In the genomic region with DNA sequence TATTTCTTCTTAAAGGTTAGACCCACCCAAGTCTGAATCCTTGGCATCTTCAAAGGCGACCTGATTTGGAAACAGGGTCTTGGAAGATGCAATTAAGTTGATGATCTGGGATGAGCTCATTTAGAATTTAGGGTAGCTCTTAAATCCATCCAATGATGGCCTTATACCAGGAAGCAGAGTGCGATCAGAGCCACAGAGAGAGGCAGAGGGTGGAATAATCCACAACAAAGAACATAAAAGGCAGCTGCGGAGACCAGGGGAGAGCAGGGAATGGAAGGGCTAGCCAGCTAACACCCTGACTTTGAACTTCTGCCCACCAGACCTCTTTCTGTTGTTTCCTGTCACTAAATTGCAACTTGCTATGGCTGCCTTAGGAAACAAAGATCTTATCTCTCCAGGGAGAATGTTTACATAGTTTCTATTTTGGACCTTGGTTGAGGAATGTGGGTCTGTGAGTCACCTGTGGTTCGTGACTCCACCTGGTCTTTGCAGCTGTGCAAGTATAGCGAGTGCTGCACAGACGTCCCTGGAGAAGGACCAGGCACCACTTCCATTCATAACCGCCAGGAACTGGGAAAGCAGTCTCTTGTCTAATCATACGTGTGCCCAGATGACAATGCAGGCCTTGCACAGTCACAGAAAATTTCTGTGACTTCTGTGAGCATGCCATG, we compare ENCODE assay signal across 15 mouse cellular contexts.
DNase-seq lines count a peak whose midpoint lies in the region; ATAC-seq and TF ChIP-seq lines count a peak whose summit lies in the region.
"Had no signal": no experiment of that assay in that cellular context is flagged by ENCODE, and none has a peak within 500 bp of the region (broad histone marks: within the 10 kb centered on the region; RNA-seq: fewer than 3 reads in every experiment).

No protein-coding gene starts in this region.

- TF ChIP-seq CTCF in left cerebral cortex, adult 2 months (IDR thresholded peaks at IDR 0.05): peak; percentile 15

- no peaks in the 10 kb centered on the region for H3K9me3 ChIP-seq in intestine, embryonic 15.5 days
- H3K9me3 ChIP-seq in hindbrain, embryonic 11.5 days (ENCODE audit: control insufficient read depth, low read length): no peaks in the 10 kb centered on the region
- H3K9me3 ChIP-seq: hindbrain, embryonic 15.5 days; megakaryocyte, embryonic 14.5 days had no signal

- H3K4me1 ChIP-seq in intestine, embryonic 15.5 days (replicated peaks): 0 out of 2 replicates have a peak, but pooled peaks cover 4% of the 10 kb centered on the region
- H3K4me1 ChIP-seq in hindbrain, embryonic 11.5 days (replicated peaks; ENCODE audit: control insufficient read depth, insufficient read depth, low read length): no peaks in the 10 kb centered on the region
- H3K4me1 ChIP-seq: forebrain, embryonic 13.5 days; hindbrain, embryonic 15.5 days had no signal

- no peak overlapping the region for H3K4me3 ChIP-seq in left cerebral cortex, adult 2 months
- H3K4me3 ChIP-seq in intestine, embryonic 15.5 days (replicated peaks): no peak overlapping the region
- no peak overlapping the region for H3K4me3 ChIP-seq in hindbrain, embryonic 11.5 days (ENCODE audit: low read depth, low read length)
- H3K4me3 ChIP-seq: forebrain, embryonic 13.5 days; hindbrain, embryonic 15.5 days; megakaryocyte, embryonic 14.5 days had no signal

- WGBS in intestine, embryonic 15.5 days: 52% methylated on average over 8 of the region's 8 CpGs
- WGBS in hindbrain, embryonic 11.5 days: 79% methylated on average over 8 of the region's 8 CpGs

- no peaks in the 10 kb centered on the region for H3K36me3 ChIP-seq in intestine, embryonic 15.5 days
- no peaks in the 10 kb centered on the region for H3K36me3 ChIP-seq in hindbrain, embryonic 11.5 days (ENCODE audit: control insufficient read depth, insufficient read depth, low read length)
- H3K36me3 ChIP-seq: hindbrain, embryonic 15.5 days had no signal

- H3K27me3 ChIP-seq in intestine, embryonic 15.5 days (replicated peaks): no peaks in the 10 kb centered on the region
- H3K27me3 ChIP-seq in hindbrain, embryonic 11.5 days (ENCODE audit: control insufficient read depth, insufficient read depth, low read length): no peaks in the 10 kb centered on the region
- H3K27me3 ChIP-seq: forebrain, embryonic 13.5 days; hindbrain, embryonic 15.5 days; megakaryocyte, embryonic 14.5 days had no signal

- H3K27ac ChIP-seq in left cerebral cortex, adult 2 months: peak overlapping the region; percentile 36
- no peak overlapping the region for H3K27ac ChIP-seq in intestine, embryonic 15.5 days
- no peak overlapping the region for H3K27ac ChIP-seq in hindbrain, embryonic 11.5 days (ENCODE audit: low read depth, low read length)
- H3K27ac ChIP-seq: forebrain, embryonic 13.5 days; hindbrain, embryonic 15.5 days had no signal

- intact Hi-C loops in left cerebral cortex, adult 2 months (cut with DNase I): no loop called here
- intact Hi-C loops in left cerebral cortex, postnatal 36 days (cut with DNase I): no loop called here

- no peak overlapping the region for H3K4me2 ChIP-seq in intestine, embryonic 15.5 days (replicated peaks)
- no peak overlapping the region for H3K4me2 ChIP-seq in hindbrain, embryonic 11.5 days (replicated peaks; ENCODE audit: low read depth, low read length)
- H3K4me2 ChIP-seq: forebrain, embryonic 13.5 days; hindbrain, embryonic 15.5 days had no signal

- no peak overlapping the region for H3K9ac ChIP-seq in intestine, embryonic 15.5 days
- no peak overlapping the region for H3K9ac ChIP-seq in hindbrain, embryonic 11.5 days (ENCODE audit: low read depth, low read length)
- H3K9ac ChIP-seq: forebrain, embryonic 13.5 days; hindbrain, embryonic 15.5 days had no signal

- peak; percentile 71 for ATAC-seq in intestine, embryonic 15.5 days
- ATAC-seq in erythroid progenitor cell, adult 5-6 weeks (replicated peaks; ENCODE audit: low FRiP score, poor library complexity, severe bottlenecking): no peak
- ATAC-seq in hindbrain, embryonic 11.5 days (ENCODE audit: low FRiP score): no peak
- ATAC-seq: forebrain, embryonic 13.5 days had no signal

- DNase-seq in left cerebral cortex, adult 2 months (ENCODE audit: extremely low spot score in 1 of 2, low spot score in 2 of 2): no peak
- DNase-seq in left cerebral cortex, postnatal 36 days (ENCODE audit: low spot score in 2 of 2): no peak
- peak; percentile 74 for DNase-seq in 3134 (ENCODE audit: extremely low read depth, insufficient read length, low spot score)
- DNase-seq in 416B (ENCODE audit: low read depth): peak; percentile 85
- DNase-seq in urinary bladder, postnatal 10 days (ENCODE audit: low spot score): no peak
- no peak for DNase-seq in hindbrain, embryonic 11.5 days (ENCODE audit: low spot score)
- DNase-seq: cerebellum, postnatal 14 days; gastrocnemius, postnatal 25 days; kidney, postnatal 10 days; right cerebral cortex, postnatal 4 days had no signal

Comparison
In these comparisons a context has a peak if more than half of its experiments do, and no peak if none do; other contexts are left out.
1. DNase-seq: peak in 3134 (single experiment) and 416B (single experiment); none in left cerebral cortex, adult 2 months (0 of 2), left cerebral cortex, postnatal 36 days (0 of 2), urinary bladder, postnatal 10 days (single experiment) and hindbrain, embryonic 11.5 days (single experiment).